Mouse (Mus musculus) layer of hippocampus, postnatal 36 days (tissue): ENCODE measurements around the gene Smug1. TPM values are rescaled to one million over a fixed set of nuclear protein-coding genes. Genes with fewer than 3 reads are reported as not detected.

ENCODE experiments used
- total RNA-seq, 2 experiments: library from RNA; stranded (reverse); gene quantifications; 2 replicates each; pipeline ENCODE4 v1.2.3; 2021

The Smug1 gene
- total RNA-seq, 2 experiments from 2014 or later, result 20.9 to 22.5 TPM

Other genes starting within 250 kb of the Smug1 start
- gene Hoxc13, start 246.0 kb downstream of the Smug1 start, total RNA-seq, result not detected
- gene Hoxc12, start 230.3 kb downstream of the Smug1 start, total RNA-seq, result not detected
- gene Hoxc11, start 212.7 kb downstream of the Smug1 start, total RNA-seq, result not detected
- not detected for gene Hoxc10, start 200.3 kb downstream of the Smug1 start, total RNA-seq
- not detected for gene Hoxc5, start 199.6 kb downstream of the Smug1 start, total RNA-seq
- gene Hoxc9, start 190.7 kb downstream of the Smug1 start, total RNA-seq, result not detected
- gene Hoxc8, start 176.5 kb downstream of the Smug1 start, total RNA-seq, result not detected
- not detected for gene Hoxc6, start 168.8 kb downstream of the Smug1 start, total RNA-seq
- gene Hoxc4, start 148.2 kb downstream of the Smug1 start, total RNA-seq, result not detected
- gene Cbx5, start 72.7 kb upstream of the Smug1 start, total RNA-seq, result 100 to 1,000 TPM; 188 to 189 TPM
- gene Hnrnpa1, start 73.3 kb upstream of the Smug1 start, total RNA-seq, result 100 to 1,000 TPM; 257 to 272 TPM
- gene Nfe2, start 91.3 kb upstream of the Smug1 start, total RNA-seq, result under 1 TPM in 1 of 2 experiments, not detected in 1; 0.23 TPM
- gene Copz1, start 105.6 kb upstream of the Smug1 start, total RNA-seq, result 100 to 1,000 TPM in 1 of 2 experiments, 10 to 100 TPM in 1; 93.2 to 103 TPM
- gene Gpr84, start 143.5 kb upstream of the Smug1 start, total RNA-seq, result under 1 TPM; 0.25 to 0.66 TPM
- 10 to 100 TPM; 38.7 to 39.7 TPM for gene Zfp385a, start 173.0 kb upstream of the Smug1 start, total RNA-seq
- gene Itga5, start 199.7 kb upstream of the Smug1 start, total RNA-seq, result 1 to 10 TPM; 1.4 to 1.9 TPM